Mouse (Mus musculus) adrenal gland, adult 10 weeks (tissue): ENCODE results near the gene Lipo4. TPM values are rescaled to one million over a fixed set of nuclear protein-coding genes. Genes with fewer than 3 reads are reported as not detected.

Source experiments
- polyA plus RNA-seq: library from polyadenylated mRNA; stranded (reverse); fragments of 350-450 nt; fragmentation: Illumina TruSeq; extraction: RNeasy Lipid Tissue Mini Kit (QIAGEN cat#74804); gene quantifications from one replicate; pipeline ENCODE4 v1.2.3, GENCODE M21; 2014; ENCODE audit warnings: low read depth, low replicate concordance

Lipo4 gene
- polyA plus RNA-seq: not detected

DNA sequence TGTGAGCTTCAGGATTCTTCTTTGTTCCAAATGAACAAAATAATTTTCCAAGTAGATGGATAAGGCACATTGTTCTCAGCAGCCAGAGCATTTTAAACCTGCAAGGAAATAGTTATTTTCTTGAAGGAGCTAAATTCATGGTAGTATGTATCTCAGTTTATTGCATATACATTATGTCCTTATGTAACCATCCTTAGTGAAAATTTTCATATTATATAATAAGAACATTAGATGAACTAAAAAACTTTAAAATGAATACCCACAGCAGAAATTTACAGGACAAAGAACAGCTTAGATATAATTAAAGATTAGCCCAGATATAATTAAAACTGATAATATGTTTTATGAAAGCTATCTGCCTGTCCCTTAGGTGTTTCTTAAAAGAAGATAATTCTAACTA, at the start of gene Lipo4:
Gene Lipo4, minus strand, starts transcription at position 101 of the 400 bp plus-strand sequence.

Other genes with a start within 250 kb of the Lipo4 start
- 1.6 TPM for gene Rnls, start 125.5 kb downstream of the Lipo4 start, polyA plus RNA-seq
- gene Gm8978, start 107.5 kb upstream of the Lipo4 start, polyA plus RNA-seq: not detected
- gene Lipo2, start 233.6 kb upstream of the Lipo4 start, polyA plus RNA-seq: not detected
- gene Lipo3, start 244.2 kb upstream of the Lipo4 start, polyA plus RNA-seq: 81.1 TPM